Mouse (Mus musculus): ENCODE measurements around the gene Erc2. TPM values are rescaled to one million over a fixed set of nuclear protein-coding genes. Genes with fewer than 3 reads are reported as not detected.

Gene Erc2
- polyA plus RNA-seq, 1 experiment from 2014 or later: 3.1 TPM

GRCm38 (mm10) chr14:27654670-27655069, 32.4 kb downstream of the Erc2 start:
- no peaks in the 10 kb centered on the region for H3K9me3 ChIP-seq (ENCODE audit: control insufficient read depth)
- no peak for TF ChIP-seq CTCF (IDR thresholded peaks at IDR 0.05; ENCODE audit: low read depth)
- no peak for ATAC-seq
- no peaks in the 10 kb centered on the region for H3K27me3 ChIP-seq (replicated peaks; ENCODE audit: control insufficient read depth, insufficient read depth, low read length)
- H3K27ac ChIP-seq (ENCODE audit: low read depth, low read length): no peak overlapping the region; the same call in 1 of the 2 replicates
- WGBS: 20% methylated on average over 11 of the region's 11 CpGs
- H3K4me1 ChIP-seq (replicated peaks; ENCODE audit: control insufficient read depth, insufficient read depth, low read length): no peaks in the 10 kb centered on the region
- H3K4me3 ChIP-seq (ENCODE audit: low read depth, low read length): no peak overlapping the region
- H3K9ac ChIP-seq (ENCODE audit: low read depth, low read length): no peak overlapping the region
- H3K4me2 ChIP-seq (replicated peaks; ENCODE audit: low read depth): no peak overlapping the region
- H3K36me3 ChIP-seq (ENCODE audit: control insufficient read depth, insufficient read depth): no peaks in the 10 kb centered on the region

DNA sequence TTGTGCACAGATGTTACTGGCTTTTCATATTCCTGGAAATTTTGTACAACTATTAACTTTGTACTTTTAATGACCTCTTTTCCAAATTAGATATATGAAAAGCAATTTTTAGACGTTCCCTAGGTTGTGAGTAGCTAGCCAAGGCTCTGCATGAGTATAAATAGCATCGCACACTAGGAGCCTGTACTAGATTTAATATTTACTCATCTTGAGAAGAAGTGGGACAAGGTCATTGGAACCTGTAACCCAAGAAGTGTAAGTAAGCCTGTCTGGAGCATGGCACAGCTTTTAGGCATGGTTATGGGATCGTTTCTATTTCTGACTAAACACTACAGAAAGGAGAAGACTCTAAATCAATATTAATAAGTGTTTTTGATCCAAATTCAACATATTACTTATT, 36.4 kb downstream of the Erc2 start:
- Histone ChIP-seq H3K4me3 (ENCODE audit: low read depth, low read length) (no peak overlapping the region), H3K4me1 (replicated peaks; ENCODE audit: control insufficient read depth, insufficient read depth, low read length) (no peaks in the 10 kb centered on the region), H3K27ac (ENCODE audit: low read depth, low read length) (no peak overlapping the region), H3K9me3 (ENCODE audit: control insufficient read depth) (no peaks in the 10 kb centered on the region), H3K27me3 (replicated peaks; ENCODE audit: control insufficient read depth, insufficient read depth, low read length) (no peaks in the 10 kb centered on the region), H3K4me2 (replicated peaks; ENCODE audit: low read depth) (no peak overlapping the region), H3K9ac (ENCODE audit: low read depth, low read length) (no peak overlapping the region), H3K36me3 (ENCODE audit: control insufficient read depth, insufficient read depth) (no peaks in the 10 kb centered on the region)
- 83% methylated on average over 3 of the region's 3 CpGs for WGBS
- no peak for TF ChIP-seq CTCF (IDR thresholded peaks at IDR 0.05; ENCODE audit: low read depth)
- ATAC-seq: no peak

GRCm38 (mm10) chr14:27661466-27661865, 39.2 kb downstream of the Erc2 start:
- WGBS: 36% methylated on average over 4 of the region's 4 CpGs
- no peak overlapping the region for H3K4me2 ChIP-seq (replicated peaks; ENCODE audit: low read depth)
- ATAC-seq: peak; percentile 69
- no peak overlapping the region for H3K9ac ChIP-seq (ENCODE audit: low read depth, low read length)
- no peaks in the 10 kb centered on the region for H3K27me3 ChIP-seq (replicated peaks; ENCODE audit: control insufficient read depth, insufficient read depth, low read length)
- TF ChIP-seq CTCF (IDR thresholded peaks at IDR 0.05; ENCODE audit: low read depth): no peak
- H3K9me3 ChIP-seq (ENCODE audit: control insufficient read depth): no peaks in the 10 kb centered on the region
- H3K36me3 ChIP-seq (ENCODE audit: control insufficient read depth, insufficient read depth): no peaks in the 10 kb centered on the region
- no peak overlapping the region for H3K4me3 ChIP-seq (ENCODE audit: low read depth, low read length)
- no peak overlapping the region for H3K27ac ChIP-seq (ENCODE audit: low read depth, low read length)
- H3K4me1 ChIP-seq (replicated peaks; ENCODE audit: control insufficient read depth, insufficient read depth, low read length): 0 out of 2 replicates have a peak, but pooled peaks cover 2% of the 10 kb centered on the region

DNA sequence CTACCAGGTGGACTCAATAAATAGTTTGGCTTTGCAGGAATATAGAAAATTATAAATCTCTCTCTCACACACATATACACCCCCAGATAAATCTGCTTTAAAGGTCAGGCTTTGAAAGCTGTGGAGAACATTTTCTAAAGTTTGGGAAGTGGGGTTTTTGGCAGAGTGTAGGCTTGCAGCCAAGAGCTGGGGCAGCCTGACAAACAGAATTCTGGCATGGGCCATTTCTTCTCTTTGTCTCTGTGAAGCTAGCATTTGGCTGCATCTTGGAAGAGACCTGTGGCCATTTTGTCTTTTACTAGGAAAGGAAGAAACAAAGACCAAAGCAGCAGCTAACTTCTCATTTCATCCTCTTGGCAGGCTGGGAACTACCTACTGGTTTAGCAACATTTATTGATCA, 40.0 kb downstream of the Erc2 start:
- no peak for ATAC-seq
- Histone ChIP-seq H3K4me2 (replicated peaks; ENCODE audit: low read depth) (no peak overlapping the region), H3K4me1 (replicated peaks; ENCODE audit: control insufficient read depth, insufficient read depth, low read length) (peaks cover 2% of the 10 kb centered on the region; the same call in 1 of the 2 replicates), H3K4me3 (ENCODE audit: low read depth, low read length) (no peak overlapping the region), H3K9ac (ENCODE audit: low read depth, low read length) (no peak overlapping the region), H3K36me3 (ENCODE audit: control insufficient read depth, insufficient read depth) (no peaks in the 10 kb centered on the region), H3K27ac (ENCODE audit: low read depth, low read length) (no peak overlapping the region), H3K27me3 (replicated peaks; ENCODE audit: control insufficient read depth, insufficient read depth, low read length) (no peaks in the 10 kb centered on the region), H3K9me3 (ENCODE audit: control insufficient read depth) (no peaks in the 10 kb centered on the region)
- TF ChIP-seq CTCF (IDR thresholded peaks at IDR 0.05; ENCODE audit: low read depth): no peak

- Histone ChIP-seq H3K27ac (ENCODE audit: low read depth, low read length) (peak overlapping the region; percentile 72), H3K4me3 (ENCODE audit: low read depth, low read length) (no peak overlapping the region), H3K9me3 (ENCODE audit: control insufficient read depth) (no peaks in the 10 kb centered on the region), H3K9ac (ENCODE audit: low read depth, low read length) (no peak overlapping the region), H3K27me3 (replicated peaks; ENCODE audit: control insufficient read depth, insufficient read depth, low read length) (no peaks in the 10 kb centered on the region), H3K4me1 (replicated peaks; ENCODE audit: control insufficient read depth, insufficient read depth, low read length) (peaks cover 2% of the 10 kb centered on the region; the same call in 1 of the 2 replicates), H3K4me2 (replicated peaks; ENCODE audit: low read depth) (peak overlapping the region; percentile 40), H3K36me3 (ENCODE audit: control insufficient read depth, insufficient read depth) (no peaks in the 10 kb centered on the region)
- peak; percentile 96 for ATAC-seq
- TF ChIP-seq CTCF (IDR thresholded peaks at IDR 0.05; ENCODE audit: low read depth): no peak
- 40% methylated on average over 11 of the region's 11 CpGs for WGBS
Observed at GRCm38 (mm10) chr14:27667016-27667852, 45.0 kb downstream of the Erc2 start.

DNA sequence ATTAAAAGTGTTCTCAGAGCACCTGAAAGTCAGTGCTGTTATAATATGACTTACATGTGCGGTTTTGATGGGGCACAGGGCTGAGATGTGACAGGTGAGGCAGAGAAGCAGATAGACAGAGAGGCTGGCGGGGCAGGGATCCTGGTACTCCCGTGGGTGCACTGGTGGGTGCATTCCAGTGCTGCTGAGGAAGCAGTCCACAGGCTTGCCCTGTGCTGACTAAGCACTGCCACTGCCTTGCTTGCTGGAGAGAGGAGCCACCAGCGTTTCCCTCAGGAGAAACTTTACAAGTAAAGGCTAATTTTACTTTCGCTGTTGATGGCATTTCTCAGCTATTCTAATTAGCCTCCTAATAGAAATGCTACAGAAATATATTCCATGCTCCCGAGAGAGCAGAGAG, 45.9 kb downstream of the Erc2 start:
- no peak overlapping the region for H3K4me2 ChIP-seq (replicated peaks; ENCODE audit: low read depth)
- peaks cover 2% of the 10 kb centered on the region; the same call in 1 of the 2 replicates for H3K4me1 ChIP-seq (replicated peaks; ENCODE audit: control insufficient read depth, insufficient read depth, low read length)
- TF ChIP-seq CTCF (IDR thresholded peaks at IDR 0.05; ENCODE audit: low read depth): no peak
- no peak overlapping the region for H3K9ac ChIP-seq (ENCODE audit: low read depth, low read length)
- no peak for ATAC-seq
- H3K36me3 ChIP-seq (ENCODE audit: control insufficient read depth, insufficient read depth): no peaks in the 10 kb centered on the region
- H3K27me3 ChIP-seq (replicated peaks; ENCODE audit: control insufficient read depth, insufficient read depth, low read length): no peaks in the 10 kb centered on the region
- WGBS: 66% methylated on average over 6 of the region's 6 CpGs
- no peaks in the 10 kb centered on the region for H3K9me3 ChIP-seq (ENCODE audit: control insufficient read depth)
- H3K27ac ChIP-seq (ENCODE audit: low read depth, low read length): no peak overlapping the region
- no peak overlapping the region for H3K4me3 ChIP-seq (ENCODE audit: low read depth, low read length)
